Mouse (Mus musculus) 416B (cell line): ENCODE measurements at regions not wholly inside any gene's neighbourhood (a gene's known extent, or its start where the extent isn't known, plus 50 kb on each side); places are given as distances from the start of the nearest gene placed in this dataset.

ENCODE experiments used
- DNase-seq: peaks from one replicate; pipeline ENCODE4 v3.0.0; 2011; ENCODE audit warnings: low read depth

GRCm38 (mm10) chr7:74688116-74688702 lies 133.6 kb upstream of the Slco3a1 start:
- no peak for DNase-seq

DNA sequence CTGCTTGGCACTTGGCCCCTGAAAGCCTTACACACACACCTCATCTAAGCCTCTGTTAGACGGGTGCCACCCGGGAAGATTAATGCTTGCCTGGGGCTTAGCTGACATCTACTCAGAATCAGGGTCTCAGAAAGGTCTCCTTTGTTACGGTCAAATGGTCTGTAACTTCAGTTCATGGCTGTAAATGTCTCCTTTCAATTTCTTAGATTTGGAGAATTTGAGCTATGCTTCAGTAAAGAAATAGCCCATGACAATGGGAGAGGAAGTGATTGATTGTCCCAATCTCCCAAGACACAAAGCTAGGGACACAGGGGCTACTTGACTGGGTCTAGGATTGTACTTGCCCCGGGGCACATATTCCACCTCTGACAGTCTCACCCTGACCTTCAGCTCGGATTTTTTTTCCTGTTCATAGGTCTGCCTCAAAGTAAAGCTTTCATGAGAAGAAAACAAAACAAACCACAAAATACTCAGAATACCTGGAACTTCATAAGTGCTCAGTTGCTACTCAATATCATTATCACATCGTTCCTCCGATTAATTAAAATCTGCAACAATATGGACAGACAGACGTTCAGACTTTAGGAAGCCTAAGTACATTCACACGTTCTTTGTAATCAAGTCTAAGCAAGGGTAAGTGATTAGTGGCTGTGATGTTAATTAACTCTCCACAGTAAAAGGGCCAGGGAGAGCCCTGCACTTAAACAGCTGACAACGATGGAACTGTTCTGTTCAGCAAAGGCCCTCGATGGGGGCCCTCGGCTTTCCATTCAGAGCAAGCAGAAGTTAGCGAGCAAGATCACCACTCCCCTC lies 132.9 kb upstream of the Slco3a1 start:
- no peak for DNase-seq

DNA sequence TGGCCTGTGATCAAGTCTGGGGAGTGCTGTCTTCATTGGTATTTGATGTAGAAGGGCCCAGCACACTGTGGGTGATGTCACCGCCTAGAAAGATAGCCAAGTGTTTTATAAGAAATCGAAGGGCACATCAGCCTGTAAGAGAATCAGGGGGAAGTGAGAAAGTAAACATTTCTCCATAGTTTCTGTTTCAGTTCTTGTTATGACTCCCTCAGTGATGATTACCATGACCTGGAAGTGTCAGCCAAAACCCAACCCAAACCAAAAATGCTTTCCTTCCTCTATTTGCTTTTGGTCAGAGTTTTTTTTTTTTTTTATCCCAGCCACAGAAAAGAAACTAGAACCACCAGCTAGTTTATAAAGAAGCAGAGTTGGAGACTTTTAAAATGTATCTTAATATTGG lies 129.4 kb upstream of the Slco3a1 start:
- no peak for DNase-seq

DNA sequence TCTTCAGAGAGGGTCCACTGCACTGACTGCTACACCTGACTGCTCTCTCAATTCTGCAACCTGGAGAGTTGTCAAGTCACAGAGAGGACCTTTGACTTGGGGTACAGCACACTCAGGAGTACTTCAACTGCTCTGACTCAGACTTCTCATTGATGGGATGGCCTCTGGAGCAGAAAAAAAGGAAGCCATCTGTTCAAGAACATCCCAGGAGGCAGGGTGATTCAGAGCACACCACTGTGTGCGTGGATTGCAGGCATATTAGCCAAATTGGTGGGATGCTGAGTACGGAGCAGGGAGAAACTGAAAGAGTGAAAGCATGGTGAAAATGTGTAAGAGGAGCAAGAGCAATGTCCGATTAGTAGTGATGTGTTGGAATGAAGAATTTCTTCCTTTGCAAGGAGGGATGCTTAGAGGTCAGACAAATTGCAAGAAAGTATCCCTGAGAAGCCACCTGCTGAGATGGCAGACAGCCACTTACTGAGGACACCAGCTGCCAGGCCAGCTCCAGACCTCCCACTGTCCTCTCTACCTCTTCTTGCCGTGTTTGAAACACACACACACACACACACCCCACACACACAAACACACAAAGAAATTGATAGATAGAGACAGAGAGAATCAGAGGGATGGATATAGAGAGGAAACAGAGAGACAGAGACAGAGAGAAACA lies 119.2 kb upstream of the Slco3a1 start:
- DNase-seq, result no peak

- DNase-seq, result no peak
Observed at GRCm38 (mm10) chr7:74669110-74669509, 114.5 kb upstream of the Slco3a1 start.

GRCm38 (mm10) chr7:74667106-74667505 lies 112.5 kb upstream of the Slco3a1 start:
- DNase-seq, result no peak

DNA sequence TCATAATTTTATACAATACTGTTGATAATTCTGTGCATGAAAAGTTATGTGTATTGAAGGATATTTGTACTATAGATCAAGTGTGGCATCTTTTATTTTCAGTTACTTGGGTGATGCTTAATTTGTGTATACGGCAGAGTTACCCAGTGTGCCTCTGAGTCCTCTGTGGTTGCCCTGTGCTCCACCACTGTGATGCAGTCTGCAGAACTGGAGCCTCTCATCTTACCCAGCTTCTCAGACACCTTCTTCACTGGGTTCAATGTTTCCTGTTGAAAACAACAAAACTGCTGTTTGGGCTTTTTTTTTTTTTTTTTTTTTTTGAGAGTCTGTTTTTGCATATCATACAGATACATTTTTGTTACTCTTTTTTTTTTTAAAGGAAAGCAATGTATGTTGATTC lies 109.2 kb upstream of the Slco3a1 start:
- no peak for DNase-seq

DNA sequence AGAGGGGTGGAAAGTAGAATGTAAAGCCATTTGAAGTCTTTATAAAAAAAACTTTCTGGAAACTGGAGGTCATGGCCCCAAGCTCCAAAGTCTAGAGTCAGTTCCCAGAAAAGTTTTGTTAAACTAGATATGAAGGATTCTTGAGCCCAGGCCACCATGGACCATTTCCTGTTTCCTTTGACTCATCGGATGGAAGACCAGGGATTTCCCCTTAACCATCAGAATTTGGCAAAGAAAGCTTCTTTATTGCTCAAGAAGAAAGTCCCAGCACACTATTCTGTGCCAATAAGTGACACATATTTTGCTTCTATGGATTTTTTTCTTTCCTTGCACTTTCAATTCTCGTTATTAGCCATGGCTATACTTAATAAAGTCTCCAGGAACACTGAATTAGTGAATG lies 92.7 kb upstream of the Slco3a1 start:
- no peak for DNase-seq

GRCm38 (mm10) chr7:74640171-74640570 lies 85.6 kb upstream of the Slco3a1 start:
- no peak for DNase-seq

DNA sequence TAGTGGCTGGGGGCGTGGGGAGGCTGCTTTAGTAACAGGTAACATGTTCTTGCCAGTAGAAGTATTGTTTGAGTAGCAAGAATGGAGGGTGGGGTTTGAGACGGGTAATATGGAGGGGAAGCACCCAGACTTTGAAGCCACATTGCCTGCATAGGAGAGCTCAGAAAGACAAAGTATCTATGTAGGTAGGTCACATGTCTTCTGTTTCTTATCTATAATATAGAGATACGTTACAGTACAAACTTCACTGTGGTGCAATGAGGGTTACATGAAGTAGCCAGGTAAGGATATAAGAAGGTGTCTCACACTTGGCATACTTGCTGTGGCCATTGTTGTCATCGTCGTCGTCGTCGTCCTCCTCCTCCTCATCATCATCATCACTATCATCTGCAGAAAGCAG lies 77.6 kb upstream of the Slco3a1 start:
- DNase-seq, result no peak

GRCm38 (mm10) chr7:74628799-74629468 lies 74.4 kb upstream of the Slco3a1 start:
- no peak for DNase-seq
